Mouse (Mus musculus) left cerebral cortex, adult 8-10 months (tissue): Measurements from ENCODE around the gene Klf16. TPM values are rescaled to one million over a fixed set of nuclear protein-coding genes. Genes with fewer than 3 reads are reported as not detected.
A peak's percentile ranks its signal among the peaks of the same experiment; 100 is the strongest.

Experiments used
- DNase-seq, 2 experiments: peaks; one replicate each; pipeline ENCODE4 v3.0.0; 2022; ENCODE audit warnings: low spot score in 2 of 2
- total RNA-seq, 4 experiments: library from RNA; stranded (reverse); gene quantifications; 2 replicates each; pipeline ENCODE4 v1.2.4; 2022

Klf16 gene
- 10 to 100 TPM; 53.0 to 65.9 (median 61.2) TPM for total RNA-seq

DNA sequence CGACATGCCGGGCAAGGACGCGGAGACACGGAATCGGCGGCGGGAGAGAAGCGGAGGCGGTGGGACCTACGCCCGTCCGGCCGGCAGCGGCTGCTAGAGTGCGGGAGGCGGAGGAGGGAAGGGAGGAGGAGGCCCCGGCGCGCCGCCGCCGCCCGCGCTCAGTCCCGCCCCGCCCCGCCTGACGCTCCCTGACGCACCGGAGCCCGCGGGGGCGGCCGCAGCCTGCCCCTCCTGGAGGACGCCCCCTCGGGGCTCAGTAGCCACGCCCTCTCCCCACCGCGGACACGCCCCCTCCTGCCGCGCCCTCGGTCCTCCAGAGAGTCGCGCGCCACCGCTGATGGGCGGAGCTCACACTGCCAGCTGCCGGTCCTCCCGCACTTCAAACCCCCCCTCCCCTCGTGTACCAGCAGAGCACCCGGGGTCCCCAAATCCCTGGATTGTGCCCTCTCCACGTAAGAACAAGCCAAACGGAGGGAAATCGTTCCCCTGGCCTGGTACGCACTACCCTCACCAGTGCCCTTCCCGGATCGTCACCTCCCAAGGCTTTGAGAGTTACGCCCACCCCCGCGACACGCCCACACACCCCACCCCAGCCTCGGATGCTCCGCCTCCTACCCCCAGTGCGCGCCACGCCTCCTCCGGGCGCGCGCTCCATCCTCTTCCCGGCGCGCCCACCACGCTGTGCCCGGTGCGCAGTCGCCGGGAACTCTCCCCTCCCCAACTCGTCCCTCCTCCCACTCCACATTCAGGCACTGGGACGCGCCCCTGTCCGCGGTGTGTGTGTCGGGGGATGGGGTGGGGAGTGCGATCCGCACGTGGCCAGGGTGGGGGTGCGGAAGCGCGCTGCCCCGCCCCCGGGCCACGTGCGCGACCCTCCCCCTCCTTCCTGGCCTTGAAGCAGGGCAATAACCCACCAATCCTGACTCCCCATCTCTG is at the start of gene Klf16:
TSS of gene Klf16 (minus strand) at position 127 of the 936 bp plus-strand sequence.
- DNase-seq = peak; percentile 92 to 97

DNA sequence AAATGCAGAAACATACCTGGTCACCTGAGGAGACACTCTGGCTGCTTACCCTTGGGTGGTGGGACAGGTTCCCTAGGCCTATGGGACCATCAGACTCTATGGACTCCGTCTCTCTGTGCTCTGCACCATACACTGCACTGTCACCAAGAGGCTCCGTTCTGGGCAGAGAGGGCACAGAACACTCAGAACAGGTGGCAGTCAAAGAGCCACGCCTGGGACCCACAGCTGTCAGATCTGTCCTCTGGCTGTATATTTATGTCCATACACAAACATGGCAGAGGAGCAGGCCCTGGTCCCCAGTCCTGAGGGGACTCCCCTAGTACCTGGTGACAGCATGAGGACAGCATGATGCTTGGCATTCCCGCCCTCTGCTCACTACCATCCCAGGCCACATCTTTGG is 48.6 kb upstream of the Klf16 start:
- DNase-seq = no peak

DNA sequence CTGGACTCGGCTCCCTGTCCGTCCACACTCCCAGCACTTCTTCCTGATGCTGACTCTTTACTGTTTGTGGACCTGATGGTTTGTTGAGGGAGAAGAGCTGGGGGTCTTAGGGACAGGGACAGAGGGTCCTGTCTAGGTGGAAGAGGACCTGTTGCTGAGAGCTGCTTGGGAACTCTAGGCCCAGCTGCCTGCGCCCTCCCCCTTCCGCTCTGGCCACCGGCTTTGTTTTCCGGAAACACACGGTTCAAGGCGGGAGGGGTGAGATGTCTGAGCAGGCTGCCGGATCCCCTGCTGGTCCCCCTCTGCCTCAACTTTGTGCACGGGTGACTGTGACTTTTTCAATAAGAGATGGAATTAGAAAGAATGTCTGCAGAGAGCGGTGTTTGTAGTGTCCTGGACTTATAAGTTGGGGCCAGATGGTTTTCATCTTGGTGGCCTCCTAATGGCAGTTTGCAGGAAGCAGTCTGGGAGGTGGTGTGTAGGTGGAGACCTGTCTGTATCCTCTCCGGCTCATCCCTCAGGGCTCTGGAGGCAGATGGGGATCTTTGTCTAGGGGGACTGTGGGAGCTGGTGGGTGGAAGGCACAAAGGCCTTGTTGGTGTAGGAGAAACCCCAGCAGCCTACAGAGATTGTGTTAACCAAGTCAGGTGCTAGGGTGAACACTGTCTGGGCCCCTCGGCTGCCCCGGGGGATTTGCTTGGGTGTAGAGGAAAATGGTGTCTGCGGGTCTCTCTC is 46.5 kb upstream of the Klf16 start:
- no peak for DNase-seq

DNA sequence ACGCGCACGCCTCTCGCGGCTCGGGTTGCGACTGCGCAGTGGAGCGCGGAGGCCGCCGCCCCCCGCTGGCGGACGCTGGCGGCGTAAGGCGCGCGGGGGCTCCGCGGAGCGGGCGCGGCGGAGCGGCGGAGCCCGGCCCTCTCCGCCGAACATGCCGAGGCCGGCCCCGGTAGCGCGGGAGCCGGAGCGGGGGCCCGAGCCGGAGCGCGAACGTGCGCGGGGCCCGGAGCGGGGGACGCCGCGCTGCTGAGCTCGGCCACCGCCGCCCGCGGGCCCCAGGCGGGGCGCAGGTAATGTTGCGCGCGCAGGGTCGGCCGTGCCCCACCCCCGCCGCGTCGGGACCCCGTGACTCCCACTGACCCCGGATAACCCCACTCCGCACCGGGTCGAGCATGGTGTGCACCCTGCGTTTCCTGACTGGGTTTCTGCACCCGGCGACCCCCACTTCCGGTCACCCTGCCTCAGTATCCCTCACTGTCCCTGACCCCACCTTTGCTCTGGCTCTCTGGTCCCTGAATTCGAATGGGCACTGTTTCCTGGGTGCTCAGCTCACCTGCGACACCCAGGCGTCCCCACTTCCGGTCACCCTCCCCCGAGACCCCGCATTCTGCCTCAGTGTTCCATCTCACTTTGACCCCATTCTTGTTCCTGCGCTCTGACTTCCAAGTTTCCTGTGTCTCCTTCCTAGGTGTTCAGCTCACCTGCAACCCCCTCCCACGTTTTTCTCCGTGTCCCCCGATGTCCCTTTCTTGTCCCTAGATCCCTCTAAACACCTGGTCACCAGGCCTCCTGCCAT is 45.7 kb upstream of the Klf16 start, which contains the start of gene Csnk1g2:
TSS of gene Csnk1g2 (plus strand) at position 178 of the 796 bp plus-strand sequence.
- peak in 1 of 2 experiments; percentile 61 for DNase-seq

DNA sequence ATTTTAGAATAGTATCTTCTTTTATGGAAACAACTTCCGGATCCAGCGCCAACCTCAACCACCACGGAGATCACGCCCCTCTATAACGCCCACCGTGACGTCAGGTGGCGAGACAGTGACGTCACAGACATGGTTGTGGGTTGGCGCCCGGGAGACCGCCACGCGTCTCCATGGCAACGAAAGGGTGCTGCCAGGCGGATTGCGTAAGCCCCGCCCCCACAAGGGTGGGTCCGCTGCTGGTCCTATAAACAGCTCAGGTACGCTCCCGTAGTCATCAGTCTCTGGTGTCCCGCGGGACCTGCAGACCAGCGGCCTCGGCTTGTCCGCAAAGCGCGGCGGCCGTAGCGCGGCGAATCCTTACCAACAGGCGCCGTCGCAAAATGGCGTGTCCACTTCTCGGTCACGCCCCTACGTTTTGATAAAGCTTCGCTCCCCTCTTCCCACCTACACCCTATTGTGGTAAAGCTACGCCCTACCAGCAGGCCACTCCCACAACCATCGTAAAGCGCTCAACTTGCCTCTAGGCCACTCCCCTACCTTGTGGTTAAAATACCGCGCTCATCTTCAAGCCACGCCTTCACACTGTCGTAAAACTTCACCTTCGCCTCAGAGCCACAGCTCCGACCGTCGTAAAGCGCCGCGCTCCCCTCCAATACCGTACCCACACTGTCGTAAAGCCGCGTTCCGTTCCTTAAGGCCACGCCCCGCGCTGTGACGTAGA is 45.0 kb upstream of the Klf16 start:
- DNase-seq = peak; percentile 98 to 100

DNA sequence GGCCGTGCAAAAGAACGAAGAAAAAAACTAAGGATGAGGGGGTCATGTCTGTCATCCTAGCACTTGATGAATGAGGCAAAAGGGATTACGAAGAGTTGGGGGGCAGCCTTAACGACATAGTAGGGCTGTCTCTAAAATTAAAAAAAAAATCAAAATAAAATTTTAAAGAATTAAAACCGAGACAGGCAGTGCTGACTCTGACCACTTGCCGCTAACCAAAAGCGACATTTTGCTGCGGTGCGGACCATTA is 44.5 kb upstream of the Klf16 start:
- no peak for DNase-seq

DNA sequence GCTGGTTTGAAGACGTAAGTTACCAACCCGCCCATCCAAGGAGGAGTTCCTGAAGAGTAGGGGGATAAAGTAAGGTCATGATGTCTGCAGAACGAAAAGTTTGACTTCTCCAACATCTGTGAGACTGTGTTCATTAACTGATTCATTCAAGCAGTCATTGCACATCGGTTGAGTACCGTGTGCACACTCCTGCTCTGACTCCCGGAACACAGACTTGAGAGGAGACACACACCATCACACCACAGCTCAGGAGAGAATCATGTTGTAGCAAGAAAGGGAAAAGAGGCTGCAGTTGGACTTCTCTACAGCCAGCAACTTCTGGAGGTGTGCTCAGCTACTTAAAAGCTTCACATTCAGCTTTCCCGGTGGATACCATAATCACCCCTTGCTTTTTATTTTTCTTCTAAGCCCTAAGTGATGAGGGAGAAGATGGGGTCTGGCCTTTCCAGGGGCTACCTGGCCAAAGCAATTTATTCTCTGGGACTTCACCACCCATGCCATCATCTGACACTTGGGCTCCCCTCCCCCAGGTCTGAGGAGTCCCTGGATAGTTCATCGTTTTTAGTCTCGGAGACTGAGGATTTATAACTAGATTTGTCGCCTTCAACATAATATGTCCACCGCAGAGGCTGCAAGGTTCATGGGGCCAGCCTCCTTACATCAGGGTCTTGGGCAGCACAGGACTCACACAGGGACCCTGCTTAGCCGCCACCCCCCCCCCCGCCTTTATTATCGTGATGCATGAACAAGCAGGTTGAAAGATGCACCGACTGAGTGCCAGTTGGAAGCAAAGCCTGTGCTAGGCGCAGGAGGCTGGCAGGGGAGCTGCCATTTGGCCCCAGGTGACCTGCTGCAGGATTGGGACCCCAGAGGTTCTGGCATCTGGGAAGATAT is 43.9 kb upstream of the Klf16 start:
- no peak for DNase-seq

DNA sequence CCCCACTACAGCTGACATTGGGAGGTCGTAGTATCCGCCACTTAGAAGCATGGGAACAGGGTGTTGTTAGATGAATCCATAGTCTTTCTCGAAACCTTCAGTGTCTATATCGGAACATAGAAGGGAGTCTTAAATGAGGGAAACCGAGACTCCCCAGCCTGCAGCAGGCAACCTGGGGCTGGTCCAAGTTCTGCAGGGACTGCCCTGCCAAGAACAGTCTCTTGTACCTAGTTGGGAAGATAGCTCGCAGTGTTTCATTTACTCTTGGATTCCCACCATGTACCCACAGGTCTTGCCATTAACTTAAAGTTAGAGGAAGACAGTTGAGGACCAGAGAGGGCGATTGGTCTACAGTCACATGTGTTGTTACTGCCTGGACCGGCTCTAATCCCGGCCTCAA is 43.2 kb upstream of the Klf16 start:
- no peak for DNase-seq

DNA sequence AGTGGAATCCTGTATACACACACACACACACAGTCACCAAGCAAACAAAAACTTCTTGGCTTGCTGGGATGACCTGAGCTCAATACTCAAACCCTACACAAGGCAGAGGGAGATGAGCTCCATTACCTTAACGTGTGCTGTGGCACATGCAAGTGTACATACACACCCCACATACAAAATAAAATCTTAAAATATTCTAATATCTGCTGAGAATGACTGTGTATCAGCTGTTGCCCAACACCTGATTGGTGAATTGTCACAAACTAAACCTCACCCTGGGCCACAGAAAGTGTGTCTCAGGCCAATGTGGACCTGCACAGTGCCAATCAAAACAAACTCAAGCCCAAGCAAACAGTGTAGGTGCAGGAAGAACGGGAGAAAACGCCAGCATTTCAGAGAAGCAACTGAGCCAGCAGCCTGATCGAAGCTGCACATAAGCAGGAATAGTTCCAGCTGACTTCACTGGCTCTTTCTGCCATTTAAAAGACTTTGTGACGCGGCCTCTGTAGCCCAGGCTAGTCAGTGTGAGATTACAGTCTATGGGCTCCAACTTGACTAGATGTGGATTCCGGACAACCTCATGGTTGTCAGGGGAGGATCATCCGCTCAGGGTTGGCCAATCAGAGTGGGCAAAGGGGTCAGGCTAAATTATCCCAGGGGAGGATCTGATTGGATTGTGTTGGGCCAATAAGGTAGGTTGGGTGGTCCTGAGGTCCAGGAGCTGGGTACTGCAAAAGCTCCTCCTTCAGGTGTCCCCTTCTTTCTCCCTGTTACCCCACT is 42.5 kb upstream of the Klf16 start:
- DNase-seq = no peak

DNA sequence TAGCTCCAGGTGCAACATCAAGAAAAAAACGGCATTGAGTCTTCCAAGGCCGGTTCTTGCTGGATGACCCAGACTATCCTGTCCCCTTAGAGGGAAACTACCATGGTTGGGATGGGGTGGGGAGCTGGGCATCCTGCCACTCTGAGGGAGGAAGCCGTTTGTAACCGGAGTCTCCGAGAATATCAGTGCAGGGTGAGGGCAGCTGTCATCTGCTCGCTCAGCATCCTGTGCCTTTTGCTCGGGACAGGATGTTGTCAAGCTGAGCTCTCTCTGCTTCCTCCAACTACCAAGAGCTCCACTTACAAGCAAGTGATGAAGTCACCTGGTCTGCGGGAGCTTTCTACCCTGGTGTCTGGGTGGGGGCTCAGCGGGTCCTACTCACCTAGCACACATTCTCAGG is 41.1 kb upstream of the Klf16 start:
- DNase-seq = no peak

DNA sequence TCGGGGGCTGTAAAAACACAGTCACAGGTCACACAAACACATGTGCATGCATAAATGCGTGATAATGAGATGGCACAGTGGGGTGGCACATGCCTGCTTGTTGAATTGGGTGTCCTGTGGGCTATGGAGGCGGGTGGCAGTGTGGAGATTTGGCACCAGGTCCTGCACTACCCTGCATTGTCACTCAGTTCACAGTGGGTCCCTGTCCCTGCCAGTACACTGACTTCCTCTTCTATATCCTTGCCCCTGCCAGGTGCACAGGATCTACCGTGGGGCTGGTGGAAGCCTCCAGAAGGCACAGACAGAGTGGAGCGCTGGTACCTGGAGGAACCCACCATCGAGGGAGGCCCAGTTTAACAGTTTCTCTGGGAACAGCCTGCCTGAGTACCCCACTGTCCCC is 37.2 kb upstream of the Klf16 start:
- no peak for DNase-seq

DNA sequence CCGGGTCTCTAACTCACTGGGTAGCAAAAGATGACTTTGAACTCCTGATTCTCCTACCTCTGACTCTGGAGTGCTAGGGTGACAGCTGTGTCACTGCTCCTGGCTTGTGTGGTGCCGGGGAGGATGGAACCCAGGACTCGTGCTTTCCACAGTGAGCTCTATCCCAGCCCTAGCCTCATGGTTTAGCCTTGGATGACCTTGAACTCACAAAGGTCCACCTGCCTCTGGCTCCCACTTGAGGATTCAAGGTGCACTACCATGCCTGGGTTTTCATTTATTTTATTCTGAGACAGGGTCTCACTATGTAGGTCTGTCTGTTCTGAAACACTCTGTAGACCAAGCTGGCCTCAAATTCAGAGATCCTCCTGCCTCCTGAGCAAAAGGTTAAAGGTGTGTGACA is 36.7 kb upstream of the Klf16 start:
- no peak for DNase-seq

DNA sequence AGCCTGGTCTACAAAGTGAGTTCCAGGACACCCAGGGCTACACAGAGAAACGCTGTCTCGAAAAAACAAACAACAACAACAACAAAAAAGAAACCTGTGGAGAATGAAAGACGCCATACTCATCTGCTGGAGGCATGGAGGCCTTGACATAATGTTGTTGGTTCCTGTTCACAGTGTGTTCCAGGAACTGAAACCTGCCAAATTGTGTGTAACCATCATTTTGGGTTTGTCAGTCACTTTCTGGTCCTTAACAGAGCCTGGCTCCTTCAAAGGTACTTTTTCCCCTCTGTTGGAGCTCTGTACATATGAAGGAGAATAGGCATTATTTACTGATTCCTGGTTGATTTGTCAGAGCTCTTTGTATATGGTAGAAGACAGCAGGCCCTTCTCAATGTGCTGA is 34.8 kb upstream of the Klf16 start:
- DNase-seq = no peak

DNA sequence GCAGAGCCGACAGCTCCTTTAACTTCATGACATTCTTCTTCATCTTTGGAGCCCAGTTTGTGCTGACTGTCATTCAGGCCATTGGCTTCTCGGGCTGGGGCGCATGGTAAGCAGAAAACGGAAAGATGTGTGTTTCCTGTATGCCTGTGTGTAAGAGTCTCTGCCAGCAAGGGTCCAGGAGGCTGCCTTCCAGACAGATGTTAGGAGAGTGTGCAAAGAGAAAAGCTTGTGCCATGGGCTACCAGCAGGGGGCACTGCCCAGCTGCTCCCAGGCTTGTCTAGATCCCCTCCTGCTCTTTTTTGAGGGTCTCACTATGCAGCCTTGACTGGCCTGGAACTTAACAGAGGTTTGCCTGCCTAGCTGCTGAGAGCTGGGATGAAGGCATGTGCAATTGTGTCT is 33.9 kb upstream of the Klf16 start:
- DNase-seq = no peak

DNA sequence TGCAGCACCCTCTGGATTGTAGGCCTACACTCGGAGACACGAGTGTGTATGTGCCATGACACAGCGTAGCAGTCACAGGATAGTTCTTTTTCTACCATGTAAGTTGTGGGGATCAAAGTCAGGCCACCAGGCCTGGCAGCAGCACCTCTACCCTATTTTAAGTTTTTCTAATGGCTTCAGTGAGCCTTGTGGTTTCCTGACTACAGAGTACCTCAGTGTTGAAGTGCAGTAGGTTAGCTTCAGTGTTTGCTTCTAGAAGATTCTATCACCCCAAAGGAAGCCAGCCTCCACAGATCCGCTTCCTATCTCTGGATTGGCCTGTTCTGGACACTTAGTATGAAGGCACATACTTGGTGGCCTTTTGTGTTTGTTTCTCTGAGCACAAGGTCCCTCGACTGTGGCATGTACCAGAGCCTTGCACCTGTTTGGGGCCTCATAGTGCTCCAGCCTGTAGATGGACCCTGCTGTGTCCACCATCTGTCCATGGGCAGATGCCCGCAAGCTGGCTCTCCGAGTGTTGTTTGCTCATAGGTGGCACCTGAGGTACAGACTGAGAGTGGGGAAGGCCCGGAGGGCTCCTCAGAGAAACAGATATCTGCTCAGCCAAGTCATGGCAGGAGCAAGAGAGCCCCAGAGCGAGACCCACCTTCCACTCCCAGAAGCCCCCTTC is 33.1 kb upstream of the Klf16 start:
- DNase-seq = no peak

DNA sequence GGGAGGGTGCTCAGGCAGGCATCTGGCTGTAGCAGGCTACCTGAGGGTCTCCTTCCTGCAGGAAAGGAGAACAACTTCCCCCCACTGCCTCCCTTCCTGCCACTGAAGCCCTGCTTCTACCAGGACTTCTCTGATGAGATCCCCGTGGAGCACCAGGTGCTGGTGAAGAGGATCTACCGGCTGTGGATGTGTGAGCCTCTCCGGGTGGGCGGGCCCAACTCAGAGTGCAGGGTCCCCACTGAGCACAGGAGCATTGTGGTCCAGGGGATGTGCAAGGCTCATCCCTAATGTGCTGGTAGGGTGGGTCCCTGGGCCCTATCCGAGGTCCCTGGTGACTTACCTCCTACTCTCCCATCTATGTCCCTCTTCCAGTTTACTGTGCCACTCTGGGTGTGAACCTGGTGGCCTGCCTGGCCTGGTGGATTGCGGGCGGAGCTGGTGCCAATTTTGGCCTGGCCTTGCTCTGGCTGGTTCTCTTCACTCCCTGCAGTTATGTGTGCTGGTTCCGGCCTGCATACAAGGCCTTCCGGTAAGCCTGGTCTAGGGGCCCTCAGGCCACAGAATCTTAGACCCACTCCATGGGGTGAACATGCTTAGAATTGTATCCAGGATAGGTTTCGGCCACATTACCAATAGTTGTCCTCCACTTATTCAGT is 32.3 kb upstream of the Klf16 start:
- DNase-seq = no peak

DNA sequence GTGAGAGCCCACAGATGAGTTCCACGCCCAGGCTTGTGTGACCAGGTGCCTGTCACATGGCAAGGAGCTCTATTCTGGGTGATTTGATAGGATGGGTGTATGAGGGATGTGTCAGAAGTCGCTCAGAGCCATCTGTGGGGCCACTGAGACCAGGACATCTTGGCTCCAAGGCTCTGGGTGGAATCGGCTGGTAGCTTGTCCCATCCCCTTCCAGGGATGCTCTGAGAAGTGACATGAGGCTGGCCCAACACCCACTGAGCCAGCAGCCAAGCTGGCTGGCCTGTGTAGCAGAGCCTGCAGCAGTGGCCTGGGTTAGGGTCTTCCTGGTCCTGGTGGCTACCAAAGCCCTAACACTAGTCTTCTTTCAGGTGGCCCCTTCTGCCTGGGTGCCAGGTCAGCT is 31.3 kb upstream of the Klf16 start:
- DNase-seq = no peak

DNA sequence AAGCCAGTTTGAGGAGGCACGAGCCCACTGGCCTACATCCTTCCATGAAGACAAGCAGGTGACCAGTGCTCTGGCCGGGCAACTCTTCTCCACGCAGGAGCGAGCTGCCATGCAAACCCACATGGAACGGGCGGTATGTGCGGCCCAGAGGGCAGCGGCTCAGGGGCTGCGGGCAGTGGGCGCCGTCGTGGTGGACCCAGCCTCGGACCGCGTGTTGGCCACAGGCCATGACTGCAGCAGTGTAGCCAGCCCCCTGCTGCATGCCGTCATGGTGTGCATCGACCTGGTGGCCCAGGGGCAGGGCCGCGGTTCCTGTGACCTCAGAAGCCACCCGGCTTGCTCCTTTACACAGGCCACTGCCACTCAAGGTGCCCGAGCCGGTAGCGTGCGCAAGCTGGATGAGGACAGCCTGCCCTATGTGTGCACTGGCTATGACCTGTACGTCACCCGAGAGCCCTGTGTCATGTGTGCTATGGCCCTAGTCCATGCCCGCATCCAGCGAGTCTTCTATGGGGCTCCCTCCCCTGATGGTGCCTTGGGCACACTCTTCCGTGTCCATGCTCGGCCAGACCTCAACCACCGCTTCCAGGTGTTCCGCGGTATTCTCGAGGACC is 29.7 kb upstream of the Klf16 start:
- no peak for DNase-seq
